Mouse (Mus musculus) CH12.LX (cell line): ENCODE measurements at regions not wholly inside any gene's neighbourhood (a gene's known extent, or its start where the extent isn't known, plus 50 kb on each side); places are given as distances from the start of the nearest gene placed in this dataset.

Experiments used
- CTCF ChIP-seq, 2 experiments: IDR thresholded peaks in 1 of 2; conservative IDR thresholded peaks in 1 of 2; 2 replicates each; pipeline ENCODE4 v1.5.1; 2011 to 2012; ENCODE audit warnings: low read depth in 2 of 2, low read length in 2 of 2, improper control_type of control experiment in 1 of 2, inconsistent platforms in 1 of 2, mild to moderate bottlenecking in 1 of 2, moderate library complexity in 1 of 2
- JUND ChIP-seq: conservative IDR thresholded peaks from 2 replicates; pipeline ENCODE4 v1.6.1; 2011; ENCODE audit warnings: low read depth, low read length, improper control_type of control experiment
- MAX ChIP-seq: IDR thresholded peaks from 2 replicates; pipeline ENCODE4 v1.6.1; 2011; ENCODE audit warnings: low read length, improper control_type of control experiment
- NRF1 ChIP-seq: IDR thresholded peaks from 2 replicates; pipeline ENCODE4 v1.6.1; 2014; ENCODE audit warnings: low read depth, mild to moderate bottlenecking, inconsistent platforms, low read length, improper control_type of control experiment, moderate library complexity
- POLR2A ChIP-seq: IDR thresholded peaks from 2 replicates; pipeline ENCODE4 v1.6.1; 2011; ENCODE audit warnings: low read depth, mild to moderate bottlenecking, improper control_type of control experiment, low read length
- USF1 ChIP-seq: IDR thresholded peaks from 2 replicates; pipeline ENCODE4 v1.6.1; 2014; ENCODE audit warnings: low read depth, mild to moderate bottlenecking, inconsistent platforms, low read length, improper control_type of control experiment

- TF ChIP-seq POLR2A (no peak), USF1 (no peak), MAX (no peak), NRF1 (no peak), CTCF (conservative IDR thresholded peaks at IDR 0.05 in 1 of 2, IDR thresholded peaks at IDR 0.05 in 1 of 2; ENCODE audit: low read depth in 2 of 2, low read length in 2 of 2) (no peak), JUND (no peak)
Measured at GRCm38 (mm10) chr7:111316479-111316990, 233.7 kb upstream of the Eif4g2 start.
